Mouse (Mus musculus) lung, postnatal 0 days (tissue): Measurements from ENCODE around the gene Cacna1d. TPM values are rescaled to one million over a fixed set of nuclear protein-coding genes. Genes with fewer than 3 reads are reported as not detected.

Source experiments
- ATAC-seq: fragments of 200-750 bp; cut with Nextera tagmentation; 2 replicates; pipeline ENCODE4 v1.8.0; 2017; ENCODE audit warnings: moderate library complexity
- DNase-seq: peaks from one replicate; pipeline ENCODE4 v3.0.0-alpha.2; 2016; ENCODE audit warnings: low spot score
- H3K27ac ChIP-seq: fragments of 300-500 bp; sonication (generic); 2 replicates; pipeline ENCODE4 v1.5.1; 2014; ENCODE audit warnings: antibody characterized with exemption, mild to moderate bottlenecking, low read length, mixed read lengths
- H3K27me3 ChIP-seq: fragments of 300-500 bp; sonication (generic); replicated peaks from 2 replicates; pipeline ENCODE4 v1.6.1; 2014; ENCODE audit warnings: low read length, mixed read lengths; ENCODE audit not compliant: insufficient read depth
- H3K36me3 ChIP-seq: fragments of 300-500 bp; sonication (generic); 2 replicates; pipeline ENCODE4 v1.6.1; 2014; ENCODE audit warnings: low read length, mixed read lengths; ENCODE audit not compliant: insufficient read depth
- H3K4me1 ChIP-seq: fragments of 300-500 bp; sonication (generic); 2 replicates; pipeline ENCODE4 v1.6.1; 2014; ENCODE audit warnings: antibody characterized with exemption, low read depth, low read length, mixed read lengths; ENCODE audit not compliant: insufficient read depth
- H3K4me2 ChIP-seq: fragments of 300-500 bp; sonication (generic); replicated peaks from 2 replicates; pipeline ENCODE4 v1.6.1; 2014; ENCODE audit warnings: low read depth, mild to moderate bottlenecking, low read length, moderate library complexity, mixed read lengths
- H3K4me3 ChIP-seq: fragments of 300-500 bp; sonication (generic); 2 replicates; pipeline ENCODE4 v1.5.1; 2014; ENCODE audit warnings: low read depth, low read length
- H3K9ac ChIP-seq: fragments of 300-500 bp; sonication (generic); replicated peaks from 2 replicates; pipeline ENCODE4 v1.6.1; 2014; ENCODE audit warnings: low read depth, mild to moderate bottlenecking
- H3K9me3 ChIP-seq: fragments of 300-500 bp; sonication (generic); 2 replicates; pipeline ENCODE4 v1.6.1; 2016; ENCODE audit warnings: low read length, mixed read lengths
- CTCF ChIP-seq: IDR thresholded peaks from 2 replicates; pipeline ENCODE4 v1.5.1; 2016; ENCODE audit warnings: antibody characterized with exemption, mild to moderate bottlenecking
- EP300 ChIP-seq: IDR thresholded peaks from 2 replicates; pipeline ENCODE4 v1.6.1; 2016; ENCODE audit warnings: antibody characterized with exemption, mild to moderate bottlenecking, control low read depth
- WGBS: fragments of 180-500 bp; shearing (Covaris S2); extraction: QIAGEN DNeasy Blood & Tissue Kit; methylation state at CpG from one replicate; pipeline ENCODE4 v1.1.7; 2014; 5-methylcytosine and 5-hydroxymethylcytosine counted together
- polyA plus RNA-seq: library from polyadenylated mRNA; unstranded; fragments of >200 nt; fragmentation: Nextera tagmentation; extraction: Ambion mirVana; gene quantifications from 2 replicates; pipeline ENCODE4 v1.2.1, GENCODE M21; 2015

Gene Cacna1d
- polyA plus RNA-seq, 1 experiment from 2014 or later: 12.5 TPM

DNA sequence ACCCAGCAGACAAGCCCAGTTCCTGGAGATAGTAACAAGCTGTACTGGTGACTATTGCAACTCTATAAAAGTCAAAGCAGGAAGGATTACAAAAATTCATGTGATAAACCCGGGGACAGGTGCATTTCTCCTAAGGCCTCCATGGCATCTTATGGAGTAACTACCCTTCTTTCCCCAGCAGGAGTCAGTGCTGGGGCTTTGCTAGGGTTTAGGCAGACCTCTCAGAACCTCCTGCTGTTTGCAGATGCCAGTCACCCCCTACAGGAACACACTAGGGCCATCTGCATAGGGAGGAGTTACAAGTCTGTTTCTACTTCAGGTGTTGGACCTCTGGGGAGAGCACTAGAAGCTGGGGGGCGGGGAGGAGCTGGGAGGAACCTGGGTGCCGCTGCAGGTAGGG is 357.6 kb downstream of the Cacna1d start:
- ATAC-seq: no peak
- H3K27me3 ChIP-seq: no peaks in the 10 kb centered on the region
- no peaks in the 10 kb centered on the region for H3K36me3 ChIP-seq
- no peaks in the 10 kb centered on the region for H3K9me3 ChIP-seq
- 39% methylated on average over 3 of the region's 3 CpGs for WGBS
- DNase-seq: no peak
- no peak overlapping the region for H3K9ac ChIP-seq
- H3K4me2 ChIP-seq: no peak overlapping the region
- H3K4me3 ChIP-seq: no peak overlapping the region
- TF ChIP-seq CTCF (peak; percentile 45; the same call in 1 of the 2 replicates), EP300 (no peak)
- H3K4me1 ChIP-seq: no peaks in the 10 kb centered on the region
- H3K27ac ChIP-seq: no peak overlapping the region

DNA sequence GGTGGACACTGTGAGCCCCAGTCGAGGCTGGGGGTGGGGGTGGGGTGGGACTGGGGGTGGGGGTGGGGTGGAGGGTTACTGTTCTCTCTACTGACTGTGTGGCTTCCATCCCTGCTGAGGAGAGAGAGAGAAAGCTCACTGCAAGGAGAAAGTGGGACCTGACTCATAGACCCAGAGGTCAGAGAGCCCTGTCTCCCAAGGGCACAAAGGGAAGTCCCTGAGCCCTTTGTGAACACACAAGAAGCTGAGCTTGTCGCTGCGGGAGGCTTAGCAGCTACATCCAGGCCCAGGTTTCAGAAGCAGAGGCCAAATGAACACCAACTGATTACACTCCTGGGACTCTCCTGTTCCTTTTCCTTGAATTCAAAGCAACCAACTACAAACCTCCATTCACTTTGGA is 360.0 kb downstream of the Cacna1d start:
- DNase-seq (no peak), ATAC-seq (no peak)
- Histone ChIP-seq H3K9me3 (no peaks in the 10 kb centered on the region), H3K4me3 (no peak overlapping the region), H3K36me3 (no peaks in the 10 kb centered on the region), H3K4me2 (no peak overlapping the region), H3K4me1 (no peaks in the 10 kb centered on the region), H3K27ac (no peak overlapping the region), H3K9ac (no peak overlapping the region), H3K27me3 (no peaks in the 10 kb centered on the region)
- TF ChIP-seq CTCF (no peak), EP300 (no peak)
- 26% methylated on average over 3 of the region's 3 CpGs for WGBS

DNA sequence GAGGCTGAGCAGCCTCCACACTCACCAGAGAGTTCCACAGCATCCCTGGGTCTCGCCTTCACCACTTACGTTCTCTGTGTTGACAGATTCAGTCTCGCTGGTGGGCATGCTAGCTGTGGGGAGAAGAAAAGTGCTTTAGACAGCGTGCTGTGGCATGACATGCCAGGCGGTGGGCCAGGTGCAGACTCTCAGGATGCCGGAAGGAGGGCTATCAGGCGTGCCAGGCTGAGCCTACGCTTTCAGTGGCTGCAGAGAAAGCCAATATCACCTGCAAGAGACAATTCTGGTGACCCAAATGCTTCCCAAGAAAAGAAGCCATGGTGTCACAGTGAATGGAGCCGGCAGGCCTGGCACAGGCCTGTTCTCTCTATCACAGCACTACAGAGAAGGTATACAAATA is 361.2 kb downstream of the Cacna1d start:
- 87% methylated on average over 9 of the region's 9 CpGs for WGBS
- H3K27me3 ChIP-seq: no peaks in the 10 kb centered on the region
- H3K4me2 ChIP-seq: no peak overlapping the region
- no peak overlapping the region for H3K27ac ChIP-seq
- H3K4me1 ChIP-seq: no peaks in the 10 kb centered on the region
- ATAC-seq (no peak), DNase-seq (no peak)
- no peak overlapping the region for H3K9ac ChIP-seq
- H3K4me3 ChIP-seq: no peak overlapping the region
- no peaks in the 10 kb centered on the region for H3K36me3 ChIP-seq
- TF ChIP-seq EP300 (no peak), CTCF (no peak)
- no peaks in the 10 kb centered on the region for H3K9me3 ChIP-seq

DNA sequence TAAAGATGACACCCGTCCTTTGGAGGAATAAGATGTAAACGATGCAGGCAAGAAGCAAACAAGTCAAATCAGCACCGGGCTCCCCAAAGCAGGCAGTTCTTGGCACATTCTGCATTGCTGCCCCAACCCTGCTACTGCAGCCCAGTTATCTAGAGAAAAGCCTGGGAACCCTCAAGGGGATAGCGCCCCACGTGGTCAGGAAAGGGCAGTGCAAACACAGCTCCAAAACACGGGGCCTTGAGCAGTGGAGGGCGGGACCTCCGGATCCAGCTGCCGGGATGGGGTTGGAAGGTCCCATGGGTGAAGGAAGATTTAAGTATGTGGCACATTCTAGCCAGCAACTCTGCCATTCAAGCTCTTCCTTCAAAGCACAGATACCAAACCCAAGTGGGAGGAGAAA is 361.9 kb downstream of the Cacna1d start:
- Histone ChIP-seq H3K4me2 (no peak overlapping the region), H3K4me3 (no peak overlapping the region), H3K4me1 (no peaks in the 10 kb centered on the region), H3K36me3 (no peaks in the 10 kb centered on the region), H3K27me3 (no peaks in the 10 kb centered on the region), H3K27ac (no peak overlapping the region), H3K9ac (no peak overlapping the region), H3K9me3 (no peaks in the 10 kb centered on the region)
- WGBS: 35% methylated on average over 9 of the region's 9 CpGs
- peak; percentile 61 for DNase-seq
- TF ChIP-seq CTCF (peak; percentile 78), EP300 (no peak)
- peak; percentile 41 for ATAC-seq

DNA sequence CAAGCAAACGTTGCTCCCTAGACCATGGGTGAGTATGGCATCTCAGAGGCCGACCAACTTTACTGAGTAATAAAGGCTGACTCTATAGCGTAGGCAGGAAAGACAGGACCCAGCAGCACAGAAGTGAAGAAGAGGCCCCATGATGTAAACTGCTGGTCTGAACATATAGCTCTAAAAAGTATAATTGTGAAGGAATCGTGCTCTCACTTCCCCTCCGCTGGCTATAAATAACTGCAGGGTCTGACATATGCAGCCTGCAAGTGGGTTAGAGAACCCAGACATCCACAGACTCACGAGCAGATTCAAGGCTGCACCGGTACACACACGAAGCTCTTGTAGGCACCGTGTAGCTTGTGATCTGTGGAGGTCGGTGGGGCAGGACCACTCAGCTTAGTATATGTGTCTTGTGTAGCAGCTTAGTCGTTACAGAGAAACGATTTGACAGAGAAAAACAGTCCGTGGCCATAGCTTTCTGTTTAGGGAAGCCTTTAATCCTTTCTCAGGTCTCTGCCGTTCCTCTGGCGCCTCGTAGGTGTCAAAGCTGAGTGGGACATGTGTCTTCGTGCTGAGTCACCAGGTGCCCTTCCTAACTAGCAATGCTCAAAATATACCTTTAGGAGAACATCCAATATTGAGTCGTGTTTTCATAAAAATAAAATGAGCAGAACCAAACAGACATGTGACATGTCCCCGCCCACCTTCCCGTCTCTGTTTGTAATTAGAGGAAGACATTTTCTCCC is 366.1 kb downstream of the Cacna1d start:
- no peak overlapping the region for H3K4me3 ChIP-seq
- no peaks in the 10 kb centered on the region for H3K27me3 ChIP-seq
- H3K9me3 ChIP-seq: no peaks in the 10 kb centered on the region
- WGBS: 67% methylated on average over 20 of the region's 20 CpGs
- H3K4me1 ChIP-seq: no peaks in the 10 kb centered on the region
- H3K27ac ChIP-seq: no peak overlapping the region
- H3K4me2 ChIP-seq: no peak overlapping the region
- no peaks in the 10 kb centered on the region for H3K36me3 ChIP-seq
- H3K9ac ChIP-seq: no peak overlapping the region
- no peak for DNase-seq
- ATAC-seq: no peak
- TF ChIP-seq CTCF: no peak
- no peak for TF ChIP-seq EP300

DNA sequence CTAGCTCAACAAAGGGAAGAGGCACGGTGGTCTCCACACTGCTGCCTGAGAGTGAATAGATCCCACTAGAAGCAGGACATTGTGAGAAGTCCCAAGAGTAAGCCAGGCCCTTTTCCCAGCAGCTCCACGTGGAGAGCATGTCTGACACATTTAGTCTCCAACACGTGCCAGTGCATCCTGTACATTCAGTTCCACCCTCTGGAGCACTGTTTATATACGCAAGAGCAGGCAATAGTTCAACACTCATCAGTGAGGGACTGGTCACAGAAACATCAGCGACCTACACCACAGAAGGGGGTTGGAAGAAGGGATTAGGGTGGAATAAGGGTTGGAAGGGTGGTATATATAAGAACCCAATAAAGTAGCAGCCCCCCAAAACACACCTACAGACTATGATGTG is 371.2 kb downstream of the Cacna1d start:
- H3K9me3 ChIP-seq: no peaks in the 10 kb centered on the region
- no peaks in the 10 kb centered on the region for H3K27me3 ChIP-seq
- no peaks in the 10 kb centered on the region for H3K4me1 ChIP-seq
- peak; percentile 11 for DNase-seq
- H3K9ac ChIP-seq: no peak overlapping the region
- ATAC-seq: peak; percentile 57; the same call in 1 of the 2 replicates
- no peak overlapping the region for H3K4me2 ChIP-seq
- H3K36me3 ChIP-seq: no peaks in the 10 kb centered on the region
- 35% methylated on average over 5 of the region's 5 CpGs for WGBS
- H3K27ac ChIP-seq: no peak overlapping the region
- H3K4me3 ChIP-seq: no peak overlapping the region
- no peak for TF ChIP-seq CTCF
- peak; percentile 56; the same call in 1 of the 2 replicates for TF ChIP-seq EP300
